Mouse (Mus musculus) embryonic fibroblast, embryonic 13.5 days (primary cell): ENCODE results near the gene Zic1.

ENCODE experiments used
- CTCF ChIP-seq: IDR thresholded peaks from 2 replicates; pipeline ENCODE4 v1.5.1; 2011; ENCODE audit warnings: mild to moderate bottlenecking, control low read depth, low read length, moderate library complexity, borderline replicate concordance; ENCODE audit not compliant: insufficient read depth
- POLR2A ChIP-seq: IDR thresholded peaks from 2 replicates; pipeline ENCODE4 v1.6.1; 2011; ENCODE audit warnings: low read depth, mild to moderate bottlenecking, control low read depth, low read length, moderate library complexity

GRCm38 (mm10) chr9:91352786-91353185 lies 12.8 kb downstream of the Zic1 start:
- TF ChIP-seq POLR2A, result no peak
- TF ChIP-seq CTCF, result no peak
